Mouse (Mus musculus): ENCODE results near the gene Gpr149. TPM values are rescaled to one million over a fixed set of nuclear protein-coding genes. Genes with fewer than 3 reads are reported as not detected.
A peak's percentile ranks its signal among the peaks of the same experiment; 100 is the strongest.

The Gpr149 gene
- polyA plus RNA-seq, 1 experiment: 0.13 TPM

GRCm38 (mm10) chr3:62594842-62595241 lies 10.1 kb downstream of the Gpr149 start:
- no peaks in the 10 kb centered on the region for H3K4me1 ChIP-seq (ENCODE audit: control insufficient read depth, insufficient read depth, insufficient read length, low read length)
- no peaks in the 10 kb centered on the region for H3K36me3 ChIP-seq (ENCODE audit: control insufficient read depth, insufficient read depth, low read length)
- H3K27me3 ChIP-seq (ENCODE audit: control insufficient read depth, insufficient read depth, low read length): no peaks in the 10 kb centered on the region
- TF ChIP-seq CTCF (IDR thresholded peaks at IDR 0.05; ENCODE audit: extremely low read depth, insufficient read length, insufficient replicate concordance, low read depth, low read length) (no peak), POLR2A (IDR thresholded peaks at IDR 0.05; ENCODE audit: low read depth, low read length) (no peak)
- no peak overlapping the region for H3K27ac ChIP-seq (ENCODE audit: insufficient read depth, low read depth, low read length)
- no peak overlapping the region for H3K4me3 ChIP-seq (ENCODE audit: low read depth, low read length)
- 28% methylated on average over 7 of the region's 7 CpGs for WGBS

- Histone ChIP-seq H3K36me3 (ENCODE audit: control insufficient read depth, insufficient read depth, low read length) (no peaks in the 10 kb centered on the region), H3K4me3 (ENCODE audit: low read depth, low read length) (no peak overlapping the region), H3K27ac (ENCODE audit: insufficient read depth, low read depth, low read length) (no peak overlapping the region), H3K27me3 (ENCODE audit: control insufficient read depth, insufficient read depth, low read length) (no peaks in the 10 kb centered on the region), H3K4me1 (ENCODE audit: control insufficient read depth, insufficient read depth, insufficient read length, low read length) (no peaks in the 10 kb centered on the region)
- 71% methylated on average over 1 of the region's 1 CpGs for WGBS
- TF ChIP-seq POLR2A (IDR thresholded peaks at IDR 0.05; ENCODE audit: low read depth, low read length): no peak
- no peak for TF ChIP-seq CTCF (IDR thresholded peaks at IDR 0.05; ENCODE audit: extremely low read depth, insufficient read length, insufficient replicate concordance, low read depth, low read length)
Observed at GRCm38 (mm10) chr3:62585072-62585471, 19.9 kb downstream of the Gpr149 start.

GRCm38 (mm10) chr3:62527593-62527992 lies 77.3 kb downstream of the Gpr149 start:
- H3K27me3 ChIP-seq (ENCODE audit: control insufficient read depth, insufficient read depth, low read length): no peaks in the 10 kb centered on the region
- 59% methylated on average over 5 of the region's 5 CpGs for WGBS
- TF ChIP-seq POLR2A (IDR thresholded peaks at IDR 0.05; ENCODE audit: low read depth, low read length) (no peak), CTCF (IDR thresholded peaks at IDR 0.05; ENCODE audit: extremely low read depth, insufficient read length, insufficient replicate concordance, low read depth, low read length) (no peak)
- no peak overlapping the region for H3K27ac ChIP-seq (ENCODE audit: insufficient read depth, low read depth, low read length)
- H3K4me1 ChIP-seq (ENCODE audit: control insufficient read depth, insufficient read depth, insufficient read length, low read length): no peaks in the 10 kb centered on the region
- no peak overlapping the region for H3K4me3 ChIP-seq (ENCODE audit: low read depth, low read length)
- no peaks in the 10 kb centered on the region for H3K36me3 ChIP-seq (ENCODE audit: control insufficient read depth, insufficient read depth, low read length)

- Histone ChIP-seq H3K27ac (ENCODE audit: insufficient read depth, low read depth, low read length) (no peak overlapping the region), H3K36me3 (ENCODE audit: control insufficient read depth, insufficient read depth, low read length) (no peaks in the 10 kb centered on the region), H3K4me3 (ENCODE audit: low read depth, low read length) (no peak overlapping the region), H3K27me3 (ENCODE audit: control insufficient read depth, insufficient read depth, low read length) (no peaks in the 10 kb centered on the region), H3K4me1 (ENCODE audit: control insufficient read depth, insufficient read depth, insufficient read length, low read length) (no peaks in the 10 kb centered on the region)
- no peak for TF ChIP-seq POLR2A (IDR thresholded peaks at IDR 0.05; ENCODE audit: low read depth, low read length)
- TF ChIP-seq CTCF (IDR thresholded peaks at IDR 0.05; ENCODE audit: extremely low read depth, insufficient read length, insufficient replicate concordance, low read depth, low read length): no peak
- 14% methylated on average over 4 of the region's 4 CpGs for WGBS
Observed at GRCm38 (mm10) chr3:62527160-62527559, 77.8 kb downstream of the Gpr149 start.

GRCm38 (mm10) chr3:62507206-62507647 lies 97.7 kb downstream of the Gpr149 start:
- Histone ChIP-seq H3K4me1 (ENCODE audit: control insufficient read depth, insufficient read depth, insufficient read length, low read length) (peaks cover 4% of the 10 kb centered on the region; the same call in 1 of the 2 replicates), H3K4me3 (ENCODE audit: low read depth, low read length) (peak overlapping the region; percentile 97), H3K27ac (ENCODE audit: insufficient read depth, low read depth, low read length) (no peak overlapping the region), H3K36me3 (ENCODE audit: control insufficient read depth, insufficient read depth, low read length) (no peaks in the 10 kb centered on the region), H3K27me3 (ENCODE audit: control insufficient read depth, insufficient read depth, low read length) (no peaks in the 10 kb centered on the region; the same call in 1 of the 2 replicates)
- 41% methylated on average over 5 of the region's 5 CpGs for WGBS
- TF ChIP-seq CTCF (IDR thresholded peaks at IDR 0.05; ENCODE audit: extremely low read depth, insufficient read length, insufficient replicate concordance, low read depth, low read length) (no peak), POLR2A (IDR thresholded peaks at IDR 0.05; ENCODE audit: low read depth, low read length) (no peak)

- peaks cover 2% of the 10 kb centered on the region; the same call in 1 of the 2 replicates for H3K36me3 ChIP-seq (ENCODE audit: control insufficient read depth, insufficient read depth, low read length)
- WGBS: under 1% methylated on average over 66 of the region's 66 CpGs
- no peaks in the 10 kb centered on the region; the same call in 1 of the 2 replicates for H3K27me3 ChIP-seq (ENCODE audit: control insufficient read depth, insufficient read depth, low read length)
- no peak within 1 kb of the TSS for H3K27ac ChIP-seq (ENCODE audit: insufficient read depth, low read depth, low read length)
- peak within 1 kb of the TSS; percentile 97 for H3K4me3 ChIP-seq (ENCODE audit: low read depth, low read length)
- TF ChIP-seq POLR2A (IDR thresholded peaks at IDR 0.05; ENCODE audit: low read depth, low read length): peak; percentile 43; the same call in 1 of the 2 replicates
- no peak for TF ChIP-seq CTCF (IDR thresholded peaks at IDR 0.05; ENCODE audit: extremely low read depth, insufficient read length, insufficient replicate concordance, low read depth, low read length)
- peaks cover 4% of the 10 kb centered on the region; the same call in 1 of the 2 replicates for H3K4me1 ChIP-seq (ENCODE audit: control insufficient read depth, insufficient read depth, insufficient read length, low read length)
Observed at GRCm38 (mm10) chr3:62506488-62507205, 98.3 kb downstream of the Gpr149 start, which contains the start of gene Dhx36. Gene Dhx36, minus strand, starts transcription at chr3:62507004.

- H3K27me3 ChIP-seq (ENCODE audit: control insufficient read depth, insufficient read depth, low read length): no peaks in the 10 kb centered on the region; the same call in 1 of the 2 replicates
- 61% methylated on average over 5 of the region's 5 CpGs for WGBS
- H3K36me3 ChIP-seq (ENCODE audit: control insufficient read depth, insufficient read depth, low read length): peaks cover 7% of the 10 kb centered on the region
- peaks cover 4% of the 10 kb centered on the region; the same call in 1 of the 2 replicates for H3K4me1 ChIP-seq (ENCODE audit: control insufficient read depth, insufficient read depth, insufficient read length, low read length)
- TF ChIP-seq CTCF (IDR thresholded peaks at IDR 0.05; ENCODE audit: extremely low read depth, insufficient read length, insufficient replicate concordance, low read depth, low read length): no peak
- no peak for TF ChIP-seq POLR2A (IDR thresholded peaks at IDR 0.05; ENCODE audit: low read depth, low read length)
- H3K27ac ChIP-seq (ENCODE audit: insufficient read depth, low read depth, low read length): no peak overlapping the region
- H3K4me3 ChIP-seq (ENCODE audit: low read depth, low read length): no peak overlapping the region
Observed at GRCm38 (mm10) chr3:62505166-62505900, 99.6 kb downstream of the Gpr149 start.
